Mouse (Mus musculus): ENCODE measurements around the gene Sgo2a.
"Not testable (repeated sequence)": the region's sequence is repeated elsewhere in the genome, so short reads cannot be mapped to it uniquely, and the experiment has no call there.

Gene Sgo2a

GRCm38 (mm10) chr1:57995432-57996132, at the start of gene Sgo2a:
Gene Sgo2a, plus strand, starts transcription at chr1:57995971.
- peak; percentile 94 for DNase-seq (ENCODE audit: low read depth, low spot score)

GRCm38 (mm10) chr1:57947552-57948347, 48.0 kb upstream of the Sgo2a start:
- DNase-seq (ENCODE audit: low read depth, low spot score): no peak

- DNase-seq (ENCODE audit: low read depth, low spot score): no peak
These were observed 46.6 kb upstream of the Sgo2a start for GRCm38 (mm10) chr1:57949195-57949594.

- DNase-seq (ENCODE audit: low read depth, low spot score): no peak
These were observed 46.1 kb upstream of the Sgo2a start for GRCm38 (mm10) chr1:57949716-57950115.

GRCm38 (mm10) chr1:57952509-57952908, 43.3 kb upstream of the Sgo2a start:
- DNase-seq (ENCODE audit: low read depth, low spot score): no peak

GRCm38 (mm10) chr1:57953586-57954375, 42.0 kb upstream of the Sgo2a start:
- no peak for DNase-seq (ENCODE audit: low read depth, low spot score)

- DNase-seq (ENCODE audit: low read depth, low spot score): no peak
These were observed 41.4 kb upstream of the Sgo2a start for GRCm38 (mm10) chr1:57954376-57954765.

- DNase-seq (ENCODE audit: low read depth, low spot score): no peak
These were observed 40.0 kb upstream of the Sgo2a start for GRCm38 (mm10) chr1:57955774-57956173.

- peak; percentile 84 for DNase-seq (ENCODE audit: low read depth, low spot score)
These were observed 26.2 kb upstream of the Sgo2a start for GRCm38 (mm10) chr1:57969327-57970271.

GRCm38 (mm10) chr1:57971588-57971987, 24.2 kb upstream of the Sgo2a start:
- no peak for DNase-seq (ENCODE audit: low read depth, low spot score)

GRCm38 (mm10) chr1:57976860-57977259, 18.9 kb upstream of the Sgo2a start:
- no peak for DNase-seq (ENCODE audit: low read depth, low spot score)

GRCm38 (mm10) chr1:57989052-57989600, 6.6 kb upstream of the Sgo2a start:
- peak; percentile 61 for DNase-seq (ENCODE audit: low read depth, low spot score)

GRCm38 (mm10) chr1:57991277-57991676, 4.5 kb upstream of the Sgo2a start:
- DNase-seq (ENCODE audit: low read depth, low spot score): no peak

- no peak for DNase-seq (ENCODE audit: low read depth, low spot score)
These were observed 403 bp downstream of the Sgo2a start for GRCm38 (mm10) chr1:57996133-57996615.

- DNase-seq (ENCODE audit: low read depth, low spot score): no peak
These were observed 2.4 kb downstream of the Sgo2a start for GRCm38 (mm10) chr1:57998146-57998545.

- not testable (repeated sequence) for DNase-seq (ENCODE audit: low read depth, low spot score)
These were observed 10.6 kb downstream of the Sgo2a start for GRCm38 (mm10) chr1:58006388-58006787.

GRCm38 (mm10) chr1:58018856-58019255, 23.1 kb downstream of the Sgo2a start, which contains the start of gene Kctd18:
Gene Kctd18, minus strand, starts transcription at chr1:58018956.
- no peak for DNase-seq (ENCODE audit: low read depth, low spot score)

GRCm38 (mm10) chr1:58027707-58028106, 31.9 kb downstream of the Sgo2a start:
- DNase-seq (ENCODE audit: low read depth, low spot score): no peak

- peak; percentile 90 for DNase-seq (ENCODE audit: low read depth, low spot score)
These were observed 33.9 kb downstream of the Sgo2a start, which contains the start of gene Aox1 for GRCm38 (mm10) chr1:58029636-58030117. Gene Aox1, plus strand, starts transcription at chr1:58029931.
